Mouse (Mus musculus) bone marrow macrophage, adult 2 months (primary cell): ENCODE measurements around the gene Trim60.

ENCODE experiments used
- CTCF ChIP-seq: IDR thresholded peaks from 2 replicates; pipeline ENCODE4 v1.5.1; 2012; ENCODE audit warnings: low read depth, mild to moderate bottlenecking, low read length, moderate library complexity
- POLR2A ChIP-seq: IDR thresholded peaks from 2 replicates; pipeline ENCODE4 v1.6.1; 2012; ENCODE audit warnings: mild to moderate bottlenecking, low read depth, low read length, borderline replicate concordance

DNA sequence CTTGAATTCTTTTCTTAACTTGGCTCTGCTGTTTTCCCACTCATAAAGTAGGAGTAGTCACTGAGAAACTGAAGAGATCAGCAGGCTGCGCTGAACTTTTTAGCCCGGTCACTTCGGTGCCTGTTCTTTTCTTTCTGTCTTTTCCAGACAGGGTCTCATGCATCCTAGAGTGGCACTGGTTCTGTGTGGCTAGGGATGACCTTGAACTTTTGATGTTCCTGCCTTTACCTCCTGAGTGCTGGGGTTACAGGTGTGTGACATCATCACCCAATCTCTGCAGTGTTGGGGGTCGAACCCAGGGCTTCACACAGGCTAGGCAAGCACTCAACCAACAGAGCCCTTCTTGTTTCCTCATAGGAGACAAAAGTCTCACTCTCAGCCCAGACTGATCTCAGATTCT is 38.3 kb upstream of the Trim60 start:
- TF ChIP-seq CTCF (no peak), POLR2A (no peak)
